Mouse (Mus musculus): ENCODE results near the gene Rassf1. TPM values are rescaled to one million over a fixed set of nuclear protein-coding genes. Genes with fewer than 3 reads are reported as not detected.

Gene Rassf1
- polyA plus RNA-seq, 1 experiment from 2014 or later = 59.8 TPM

- WGBS = under 1% methylated on average over 46 of the region's 46 CpGs
- Histone ChIP-seq H3K4me1 (replicated peaks) (peaks cover 39% of the 10 kb centered on the region), H3K27me3 (no peaks in the 10 kb centered on the region), H3K27ac (no peak within 1 kb of the TSS), H3K9me3 (no peaks in the 10 kb centered on the region), H3K4me2 (peak within 1 kb of the TSS; percentile 83), H3K9ac (replicated peaks) (peak within 1 kb of the TSS; percentile 57), H3K4me3 (replicated peaks) (peak within 1 kb of the TSS; percentile 60), H3K36me3 (peaks cover 58% of the 10 kb centered on the region)
- ATAC-seq (ENCODE audit: insufficient number of reproducible peaks, insufficient read depth, low FRiP score, low TSS enrichment, low read depth) = peak; percentile 76
These were observed 9.6 kb upstream of the Rassf1 start, which contains the start of the genes Cyb561d2 and Nprl2 for GRCm38 (mm10) chr9:107541474-107542351. Gene Cyb561d2 (minus strand): TSS chr9:107542193. Gene Nprl2 (plus strand): TSS chr9:107542226.

DNA sequence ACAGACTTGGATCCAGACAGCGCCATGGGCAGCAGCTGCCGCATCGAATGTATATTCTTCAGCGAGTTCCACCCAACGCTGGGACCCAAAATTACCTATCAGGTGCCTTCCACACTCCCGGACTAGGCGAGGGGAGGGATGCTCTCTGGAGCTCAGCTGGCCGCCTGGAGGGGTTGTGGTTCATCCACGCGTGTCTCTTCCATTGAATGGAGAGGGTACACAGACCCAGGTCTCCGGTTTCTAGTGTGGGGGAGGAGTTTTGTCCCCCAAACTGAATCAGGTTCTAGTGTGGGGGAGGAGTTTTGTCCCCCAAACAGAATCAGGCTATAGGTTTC, 9.0 kb upstream of the Rassf1 start:
- peak overlapping the region; percentile 83 for H3K4me2 ChIP-seq
- peaks cover 52% of the 10 kb centered on the region for H3K36me3 ChIP-seq
- no peaks in the 10 kb centered on the region for H3K27me3 ChIP-seq
- under 1% methylated on average over 11 of the region's 11 CpGs for WGBS
- H3K4me1 ChIP-seq (replicated peaks) = peaks cover 39% of the 10 kb centered on the region
- H3K9ac ChIP-seq (replicated peaks) = peak overlapping the region; percentile 57
- H3K27ac ChIP-seq = no peak overlapping the region
- no peaks in the 10 kb centered on the region for H3K9me3 ChIP-seq
- ATAC-seq (ENCODE audit: insufficient number of reproducible peaks, insufficient read depth, low FRiP score, low TSS enrichment, low read depth) = peak; percentile 17; the same call in 1 of the 2 replicates
- peak overlapping the region; percentile 60 for H3K4me3 ChIP-seq (replicated peaks)

DNA sequence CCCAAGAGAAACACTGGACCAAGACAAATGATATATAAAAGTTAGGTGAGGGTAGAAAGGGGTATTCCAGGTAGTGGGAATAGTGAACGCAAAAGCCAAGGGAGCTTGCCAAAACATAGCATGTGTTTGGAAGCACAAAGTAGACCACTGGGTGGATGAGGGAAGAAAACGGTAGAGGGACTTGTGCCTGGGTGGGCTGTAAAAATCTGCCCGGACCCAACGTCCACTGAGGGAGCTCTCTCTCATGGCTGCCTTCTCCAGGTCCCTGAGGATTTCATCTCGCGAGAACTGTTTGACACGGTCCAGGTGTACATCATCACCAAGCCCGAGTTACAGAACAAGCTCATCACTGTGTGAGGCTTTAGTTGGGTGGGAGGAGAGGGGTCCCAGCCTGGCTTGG, 8.6 kb upstream of the Rassf1 start:
- Histone ChIP-seq H3K4me1 (replicated peaks) (peaks cover 40% of the 10 kb centered on the region), H3K4me2 (peak overlapping the region; percentile 83), H3K27ac (no peak overlapping the region), H3K9me3 (no peaks in the 10 kb centered on the region), H3K4me3 (replicated peaks) (peak overlapping the region; percentile 60), H3K9ac (replicated peaks) (peak overlapping the region; percentile 57), H3K36me3 (peaks cover 48% of the 10 kb centered on the region), H3K27me3 (no peaks in the 10 kb centered on the region)
- ATAC-seq (ENCODE audit: insufficient number of reproducible peaks, insufficient read depth, low FRiP score, low TSS enrichment, low read depth) = no peak
- WGBS = 36% methylated on average over 8 of the region's 8 CpGs

GRCm38 (mm10) chr9:107543299-107543698, 8.1 kb upstream of the Rassf1 start:
- no peaks in the 10 kb centered on the region for H3K27me3 ChIP-seq
- H3K4me2 ChIP-seq = peak overlapping the region; percentile 83; the same call in 1 of the 2 replicates
- no peaks in the 10 kb centered on the region for H3K9me3 ChIP-seq
- WGBS = 84% methylated on average over 11 of the region's 11 CpGs
- peaks cover 43% of the 10 kb centered on the region for H3K36me3 ChIP-seq
- no peak for ATAC-seq (ENCODE audit: insufficient number of reproducible peaks, insufficient read depth, low FRiP score, low TSS enrichment, low read depth)
- H3K9ac ChIP-seq (replicated peaks) = no peak overlapping the region
- peaks cover 42% of the 10 kb centered on the region for H3K4me1 ChIP-seq (replicated peaks)
- 0 out of 2 replicates have a peak overlapping the region, but pooled peaks have one; percentile 60 for H3K4me3 ChIP-seq (replicated peaks)
- H3K27ac ChIP-seq = no peak overlapping the region

DNA sequence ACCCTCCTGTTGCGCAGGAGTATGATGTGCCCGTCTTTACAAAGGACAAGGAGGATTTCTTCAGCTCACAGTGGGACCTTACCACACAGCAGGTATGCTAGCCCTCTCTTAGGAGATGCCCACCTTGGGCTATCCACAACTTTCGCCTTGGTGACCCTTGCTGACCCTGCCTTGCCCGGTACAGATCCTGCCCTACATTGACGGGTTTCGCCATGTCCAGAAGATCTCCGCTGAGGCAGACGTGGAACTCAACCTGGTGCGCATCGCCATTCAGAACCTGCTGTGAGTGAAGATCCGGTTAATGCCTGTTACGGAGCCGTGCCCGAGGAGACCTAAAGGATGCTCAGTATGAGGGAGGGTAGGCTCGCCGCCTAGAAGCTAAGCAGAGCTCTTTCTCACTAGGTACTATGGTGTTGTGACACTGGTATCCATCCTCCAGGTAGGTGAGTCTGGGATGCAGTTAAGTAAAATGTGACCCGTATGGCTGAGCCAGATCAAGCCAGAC, 7.1 kb upstream of the Rassf1 start:
- Histone ChIP-seq H3K9ac (replicated peaks) (no peak overlapping the region), H3K4me2 (no peak overlapping the region), H3K9me3 (no peaks in the 10 kb centered on the region), H3K4me3 (replicated peaks) (no peak overlapping the region), H3K36me3 (peaks cover 33% of the 10 kb centered on the region), H3K27ac (no peak overlapping the region), H3K4me1 (replicated peaks) (peaks cover 42% of the 10 kb centered on the region), H3K27me3 (0 out of 2 replicates have a peak, but pooled peaks cover 1% of the 10 kb centered on the region)
- 93% methylated on average over 17 of the region's 17 CpGs for WGBS
- ATAC-seq (ENCODE audit: insufficient number of reproducible peaks, insufficient read depth, low FRiP score, low TSS enrichment, low read depth) = no peak

GRCm38 (mm10) chr9:107544729-107545128, 6.6 kb upstream of the Rassf1 start:
- no peak for ATAC-seq (ENCODE audit: insufficient number of reproducible peaks, insufficient read depth, low FRiP score, low TSS enrichment, low read depth)
- no peaks in the 10 kb centered on the region for H3K9me3 ChIP-seq
- H3K9ac ChIP-seq (replicated peaks) = no peak overlapping the region
- no peak overlapping the region for H3K27ac ChIP-seq
- H3K4me1 ChIP-seq (replicated peaks) = peaks cover 42% of the 10 kb centered on the region
- no peak overlapping the region for H3K4me2 ChIP-seq
- no peak overlapping the region for H3K4me3 ChIP-seq (replicated peaks)
- peaks cover 28% of the 10 kb centered on the region for H3K36me3 ChIP-seq
- WGBS = 90% methylated on average over 12 of the region's 12 CpGs
- H3K27me3 ChIP-seq = 0 out of 2 replicates have a peak, but pooled peaks cover 4% of the 10 kb centered on the region

- Histone ChIP-seq H3K9me3 (no peaks in the 10 kb centered on the region), H3K4me3 (replicated peaks) (no peak overlapping the region), H3K9ac (replicated peaks) (no peak overlapping the region), H3K36me3 (peaks cover 24% of the 10 kb centered on the region), H3K27ac (no peak overlapping the region), H3K4me1 (replicated peaks) (peaks cover 42% of the 10 kb centered on the region), H3K4me2 (no peak overlapping the region), H3K27me3 (peaks cover 6% of the 10 kb centered on the region; the same call in 1 of the 2 replicates)
- ATAC-seq (ENCODE audit: insufficient number of reproducible peaks, insufficient read depth, low FRiP score, low TSS enrichment, low read depth) = no peak
- WGBS = 83% methylated on average over 10 of the region's 10 CpGs
These were observed 6.2 kb upstream of the Rassf1 start for GRCm38 (mm10) chr9:107545199-107545598.

DNA sequence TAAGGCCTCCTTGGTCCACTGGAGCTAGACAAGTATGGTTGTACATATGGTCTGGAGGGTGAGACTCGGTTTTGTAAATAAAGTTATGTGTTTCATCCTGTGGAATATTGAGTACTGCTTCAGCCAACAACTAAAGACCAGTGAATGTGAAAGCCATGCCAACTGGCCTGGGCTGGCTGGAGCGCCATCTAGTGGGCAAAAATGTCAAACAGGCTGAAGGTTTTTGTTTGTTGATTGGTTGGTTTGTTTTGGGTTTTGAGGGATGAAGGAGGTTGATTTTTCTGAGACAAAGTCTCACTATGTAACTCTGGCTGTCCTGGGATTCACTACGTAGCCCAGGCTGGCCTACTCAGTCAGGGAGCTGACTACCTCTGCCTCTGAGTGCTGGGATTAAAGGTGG, 5.8 kb upstream of the Rassf1 start:
- H3K36me3 ChIP-seq = peaks cover 24% of the 10 kb centered on the region
- H3K4me3 ChIP-seq (replicated peaks) = no peak overlapping the region
- H3K27me3 ChIP-seq = peaks cover 10% of the 10 kb centered on the region; the same call in 1 of the 2 replicates
- no peak overlapping the region for H3K27ac ChIP-seq
- WGBS = 6% methylated on average over 3 of the region's 3 CpGs
- no peak for ATAC-seq (ENCODE audit: insufficient number of reproducible peaks, insufficient read depth, low FRiP score, low TSS enrichment, low read depth)
- no peak overlapping the region for H3K9ac ChIP-seq (replicated peaks)
- H3K9me3 ChIP-seq = no peaks in the 10 kb centered on the region
- H3K4me1 ChIP-seq (replicated peaks) = peaks cover 44% of the 10 kb centered on the region
- 0 out of 2 replicates have a peak overlapping the region, but pooled peaks have one; percentile 13 for H3K4me2 ChIP-seq

DNA sequence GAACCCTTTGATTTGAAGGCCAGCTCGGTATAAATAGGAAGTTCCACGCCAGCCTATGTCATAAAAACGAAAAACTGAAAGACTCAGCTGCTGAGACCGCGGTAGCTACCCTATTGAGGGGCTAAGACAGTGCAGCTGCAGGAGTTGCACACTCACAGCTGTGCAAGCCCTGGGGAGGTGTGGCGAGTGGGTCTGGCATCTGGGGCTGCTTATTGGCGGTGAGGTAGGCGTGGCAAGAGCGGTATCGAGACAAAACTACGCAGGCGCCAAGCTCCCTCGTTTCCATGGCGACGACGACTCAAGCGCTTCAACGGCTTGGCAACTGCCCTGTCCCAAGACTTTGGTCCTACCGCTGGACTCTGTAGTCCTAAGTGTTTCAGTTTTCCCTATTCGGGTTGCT, 4.3 kb upstream of the Rassf1 start, which contains the start of gene Zmynd10:
Gene Zmynd10, plus strand, starts transcription at position 273 of the 400 bp plus-strand sequence.
- Histone ChIP-seq H3K36me3 (peaks cover 24% of the 10 kb centered on the region), H3K4me2 (peak within 1 kb of the TSS; percentile 55), H3K27me3 (peaks cover 13% of the 10 kb centered on the region; the same call in 1 of the 2 replicates), H3K4me3 (replicated peaks) (peak within 1 kb of the TSS; percentile 22), H3K4me1 (replicated peaks) (peaks cover 50% of the 10 kb centered on the region), H3K27ac (peak within 1 kb of the TSS; percentile 79), H3K9ac (replicated peaks) (peak within 1 kb of the TSS; percentile 9; the same call in 1 of the 2 replicates), H3K9me3 (no peaks in the 10 kb centered on the region)
- 2% methylated on average over 20 of the region's 20 CpGs for WGBS
- ATAC-seq (ENCODE audit: insufficient number of reproducible peaks, insufficient read depth, low FRiP score, low TSS enrichment, low read depth) = peak; percentile 70; the same call in 1 of the 2 replicates

- Histone ChIP-seq H3K36me3 (peaks cover 24% of the 10 kb centered on the region), H3K9me3 (no peaks in the 10 kb centered on the region), H3K9ac (replicated peaks) (no peak overlapping the region), H3K4me3 (replicated peaks) (no peak overlapping the region), H3K4me2 (no peak overlapping the region), H3K4me1 (replicated peaks) (peaks cover 53% of the 10 kb centered on the region), H3K27me3 (peaks cover 13% of the 10 kb centered on the region; the same call in 1 of the 2 replicates), H3K27ac (no peak overlapping the region; the same call in 1 of the 2 replicates)
- 77% methylated on average over 5 of the region's 5 CpGs for whole genome bisulfite sequencing
- ATAC-seq (ENCODE audit: insufficient number of reproducible peaks, insufficient read depth, low FRiP score, low TSS enrichment, low read depth) = no peak
These were observed 3.4 kb upstream of the Rassf1 start for GRCm38 (mm10) chr9:107547957-107548356.

- no peak for ATAC-seq (ENCODE audit: insufficient number of reproducible peaks, insufficient read depth, low FRiP score, low TSS enrichment, low read depth)
- 90% methylated on average over 10 of the region's 10 CpGs for WGBS
- Histone ChIP-seq H3K4me1 (replicated peaks) (peaks cover 58% of the 10 kb centered on the region), H3K27ac (no peak overlapping the region), H3K4me3 (replicated peaks) (no peak overlapping the region), H3K36me3 (peaks cover 17% of the 10 kb centered on the region), H3K27me3 (peaks cover 13% of the 10 kb centered on the region; the same call in 1 of the 2 replicates), H3K4me2 (no peak overlapping the region), H3K9ac (replicated peaks) (no peak overlapping the region), H3K9me3 (no peaks in the 10 kb centered on the region)
These were observed 2.5 kb upstream of the Rassf1 start for GRCm38 (mm10) chr9:107548820-107549219.
